Mouse (Mus musculus): Measurements from ENCODE around the gene Serpina6.

DNA sequence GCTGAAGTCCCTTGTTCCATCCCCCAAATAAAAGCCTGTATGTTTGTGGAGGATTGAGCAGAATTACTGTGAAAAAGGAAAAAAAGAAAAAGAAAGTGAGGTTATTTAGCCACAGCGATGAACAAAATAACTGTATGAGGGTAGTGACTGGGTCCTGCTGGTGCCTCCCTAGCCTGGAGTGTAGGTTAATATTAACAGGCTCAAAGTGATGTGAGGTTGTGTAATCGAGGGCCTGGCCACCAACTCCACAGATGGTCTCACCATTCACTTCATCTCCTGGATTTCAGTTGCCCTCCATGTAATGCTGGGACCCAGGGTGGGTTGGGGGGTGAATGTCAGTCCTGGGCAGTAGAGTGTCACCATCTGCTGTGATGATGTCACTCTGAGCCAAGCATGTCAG, 24.7 kb upstream of the Serpina6 start:
- TF ChIP-seq POLR2AphosphoS2 (IDR thresholded peaks at IDR 0.05; ENCODE audit: insufficient read length, low read depth) (no peak), POLR2A (IDR thresholded peaks at IDR 0.05; ENCODE audit: insufficient read length, low read depth) (no peak), MYOD1 (IDR thresholded peaks at IDR 0.05; ENCODE audit: control insufficient read depth in 1 of 3, insufficient read length in 2 of 3, low read depth in 2 of 3) (no peak), SRF (IDR thresholded peaks at IDR 0.05; ENCODE audit: control insufficient read depth, insufficient read length, low read depth) (no peak), MAX (IDR thresholded peaks at IDR 0.05; ENCODE audit: low read depth) (no peak), MYOG (IDR thresholded peaks at IDR 0.05; ENCODE audit: control insufficient read depth in 1 of 3, insufficient read depth in 1 of 3, insufficient read length in 2 of 3, low read depth in 2 of 3) (no peak), TCF12 (IDR thresholded peaks at IDR 0.05; ENCODE audit: insufficient read depth, poor library complexity, severe bottlenecking) (no peak)
